Mouse (Mus musculus) T-helper 17 cell (primary cell): ENCODE measurements around the gene Lhfp.

ENCODE experiments used
- in situ Hi-C, 2 experiments: fragments of 300-600 bp; cut with MboI, MseI; formaldehyde crosslinking; loops; 1 replicate in 1 of 2; 2 replicates in 1 of 2; pipeline ENCODE4 v1.15.1; 2025; ENCODE audit warnings: high pct_unique_total_duplicates in 2 of 2

Lhfp gene

GRCm38 (mm10) chr3:53148751-53149150 is 107.4 kb downstream of the Lhfp start:
- in situ Hi-C loops, result no loop called here

- in situ Hi-C loops, result no loop called here
Measured at GRCm38 (mm10) chr3:53149625-53150320, 108.4 kb downstream of the Lhfp start.

GRCm38 (mm10) chr3:53151081-53151480 is 109.8 kb downstream of the Lhfp start:
- in situ Hi-C loops, result no loop called here

- in situ Hi-C loops, result no loop called here
Measured at GRCm38 (mm10) chr3:53151607-53152006, 110.3 kb downstream of the Lhfp start.

- in situ Hi-C loops, result loop anchor here in 1 of 2 experiments (5.0 kb wide), 1 partner anchor 70 kb away; no protein-coding TSS in a partner anchor
Measured at GRCm38 (mm10) chr3:53161963-53162362, 120.6 kb downstream of the Lhfp start.

GRCm38 (mm10) chr3:53165281-53165680 is 124.0 kb downstream of the Lhfp start:
- in situ Hi-C loops, result no loop called here

GRCm38 (mm10) chr3:53166001-53166400 is 124.7 kb downstream of the Lhfp start:
- in situ Hi-C loops, result no loop called here

- in situ Hi-C loops, result no loop called here
Measured at GRCm38 (mm10) chr3:53169486-53169885, 128.2 kb downstream of the Lhfp start.

- in situ Hi-C loops, result no loop called here
Measured at GRCm38 (mm10) chr3:53173310-53174063, 132.2 kb downstream of the Lhfp start.

GRCm38 (mm10) chr3:53179936-53180335 is 138.6 kb downstream of the Lhfp start:
- in situ Hi-C loops, result no loop called here

GRCm38 (mm10) chr3:53185439-53185838 is 144.1 kb downstream of the Lhfp start:
- in situ Hi-C loops, result no loop called here

- in situ Hi-C loops, result no loop called here
Measured at GRCm38 (mm10) chr3:53193441-53193840, 152.1 kb downstream of the Lhfp start.

- in situ Hi-C loops, result no loop called here
Measured at GRCm38 (mm10) chr3:53195666-53196107, 154.4 kb downstream of the Lhfp start.

- in situ Hi-C loops, result no loop called here
Measured at GRCm38 (mm10) chr3:53200175-53200574, 158.8 kb downstream of the Lhfp start.

GRCm38 (mm10) chr3:53200853-53201252 is 159.5 kb downstream of the Lhfp start:
- in situ Hi-C loops, result no loop called here

- in situ Hi-C loops, result no loop called here
Measured at GRCm38 (mm10) chr3:53201670-53202069, 160.3 kb downstream of the Lhfp start.

- in situ Hi-C loops, result no loop called here
Measured at GRCm38 (mm10) chr3:53202184-53202583, 160.9 kb downstream of the Lhfp start.

- in situ Hi-C loops, result no loop called here
Measured at GRCm38 (mm10) chr3:53202698-53203097, 161.4 kb downstream of the Lhfp start.

- in situ Hi-C loops, result no loop called here
Measured at GRCm38 (mm10) chr3:53203656-53204055, 162.3 kb downstream of the Lhfp start.

- in situ Hi-C loops, result no loop called here
Measured at GRCm38 (mm10) chr3:53204348-53204984, 163.1 kb downstream of the Lhfp start.

- in situ Hi-C loops, result no loop called here
Measured at GRCm38 (mm10) chr3:53204985-53205365, 163.6 kb downstream of the Lhfp start.

GRCm38 (mm10) chr3:53205706-53206105 is 164.4 kb downstream of the Lhfp start:
- in situ Hi-C loops, result no loop called here
